Mouse (Mus musculus) cerebral cortex, adult 2 months (tissue): ENCODE measurements around the gene Slc35f4.

Source experiments
- WGBS: fragments of 180-500 bp; shearing (Covaris S2); methylation state at CpG from one replicate; pipeline ENCODE4 v1.1.7; 2018; 5-methylcytosine and 5-hydroxymethylcytosine counted together

The Slc35f4 gene

DNA sequence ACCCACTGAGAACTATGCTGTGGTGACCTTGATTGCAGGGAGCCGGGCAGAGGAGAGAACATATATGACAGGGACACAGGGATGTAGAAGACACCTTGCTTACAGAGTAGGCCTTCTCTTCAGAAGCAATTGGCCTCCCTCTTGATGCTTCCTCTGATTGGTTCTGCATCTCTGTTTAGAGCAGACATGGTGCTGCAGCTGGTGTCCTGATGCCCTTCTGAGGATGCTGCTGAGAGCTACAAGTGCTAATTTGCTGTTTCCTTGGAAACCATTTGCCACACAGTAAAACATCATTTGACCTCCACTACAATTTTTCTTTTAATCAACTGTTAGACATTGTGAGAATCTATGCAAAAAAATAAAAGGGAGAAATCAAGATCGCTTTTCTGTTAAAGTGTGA, 180.0 kb downstream of the Slc35f4 start:
- 89% methylated on average over 2 of the region's 2 CpGs for WGBS

DNA sequence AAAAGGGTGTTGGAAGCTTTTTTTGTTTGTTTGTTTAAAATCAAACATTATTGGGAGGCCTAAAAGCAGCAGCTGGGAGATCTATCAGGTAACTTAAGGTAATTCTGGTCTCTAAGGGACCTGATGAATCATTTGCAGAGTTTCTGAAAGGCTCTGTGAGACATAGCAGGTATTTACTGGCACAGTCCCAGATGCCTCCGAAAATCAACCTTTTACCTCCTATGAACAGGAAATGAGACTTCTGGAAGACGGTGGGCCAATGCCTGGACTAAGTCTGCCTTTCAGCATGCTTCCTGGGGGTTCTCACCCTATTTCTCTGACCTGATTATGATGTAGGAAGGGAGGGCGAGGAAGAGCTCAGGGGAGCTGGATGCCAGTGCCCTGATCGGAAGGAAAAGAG, 188.8 kb downstream of the Slc35f4 start:
- 77% methylated on average over 4 of the region's 4 CpGs for WGBS

DNA sequence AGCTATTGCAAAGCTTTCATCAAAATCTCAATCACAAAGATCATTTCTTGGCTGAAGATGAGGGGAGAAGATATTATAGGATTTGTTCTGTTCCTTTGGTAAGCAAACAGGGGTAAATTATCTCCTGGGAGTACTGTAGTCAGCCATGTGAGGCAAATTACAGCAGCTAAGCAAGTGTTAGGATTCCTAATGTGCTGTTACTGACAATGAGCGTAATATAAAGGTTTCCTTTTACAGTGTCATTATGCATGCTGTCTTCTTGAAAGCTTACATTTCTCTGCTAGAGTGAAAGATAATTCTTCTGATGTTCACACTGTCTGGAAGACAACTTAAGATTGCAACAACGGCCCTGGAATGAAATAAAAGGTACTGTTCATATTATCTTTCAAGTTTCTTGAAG, 192.0 kb downstream of the Slc35f4 start:
- 67% methylated on average over 2 of the region's 2 CpGs for WGBS

DNA sequence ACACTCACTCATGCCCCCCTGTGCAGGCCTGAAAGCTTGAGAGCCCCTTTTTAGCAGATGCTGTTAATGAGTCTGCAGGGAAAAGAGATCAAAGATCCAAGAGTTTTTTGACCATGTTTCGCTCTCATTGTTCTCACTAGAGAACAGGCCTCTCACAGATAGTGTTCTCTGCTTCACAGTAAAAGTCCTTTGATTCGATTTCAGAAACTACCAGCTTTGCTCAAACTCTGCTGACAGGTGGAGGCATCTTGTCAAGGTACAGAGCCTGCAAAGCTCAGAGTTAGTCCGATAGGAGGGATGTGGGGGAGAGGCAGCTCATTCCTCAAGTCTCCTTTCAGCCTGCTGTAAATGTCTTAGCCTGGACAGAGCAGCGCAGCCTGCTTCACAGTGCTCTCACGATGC, 209.4 kb downstream of the Slc35f4 start:
- 60% methylated on average over 5 of the region's 5 CpGs for WGBS

DNA sequence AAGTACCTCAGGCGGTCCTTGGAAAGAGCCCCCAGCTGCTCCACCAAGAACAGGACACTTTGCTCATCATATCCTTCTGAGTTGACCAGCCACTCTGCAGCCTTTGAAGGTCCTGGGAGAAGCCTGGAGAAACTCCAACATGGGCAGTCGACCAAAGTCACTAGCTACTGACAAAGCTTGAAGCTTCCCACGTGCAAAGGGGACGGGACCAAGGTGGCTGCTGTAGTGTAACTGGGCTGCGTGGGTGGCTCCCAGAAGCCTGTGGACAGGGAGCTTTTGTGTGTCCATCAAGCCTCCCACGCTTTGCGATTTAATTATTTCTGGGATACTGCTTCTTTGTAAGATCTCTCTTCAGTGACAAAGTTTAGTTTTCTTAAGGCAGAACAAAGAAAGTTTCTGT, 211.9 kb downstream of the Slc35f4 start:
- WGBS: 45% methylated on average over 7 of the region's 7 CpGs

DNA sequence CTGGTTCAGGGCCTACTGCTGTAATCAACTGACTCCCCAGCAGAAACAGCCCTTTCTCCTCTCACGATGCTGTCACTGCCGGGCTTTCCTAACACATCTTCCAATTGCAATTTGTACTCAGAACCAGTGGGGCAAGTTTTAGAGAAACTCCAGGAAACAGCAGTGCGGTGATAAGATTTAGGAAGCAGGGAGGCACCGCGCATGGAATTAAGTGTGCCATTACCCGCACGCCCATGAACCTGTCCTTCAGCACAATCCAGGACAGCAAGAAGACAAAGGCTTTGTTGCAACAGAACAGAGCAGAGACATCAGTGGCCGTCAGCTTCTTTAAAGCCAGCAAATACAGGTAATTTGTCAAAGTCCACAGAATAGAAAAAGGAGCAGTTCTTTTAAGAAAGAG, 212.5 kb downstream of the Slc35f4 start:
- WGBS: 93% methylated on average over 8 of the region's 8 CpGs

DNA sequence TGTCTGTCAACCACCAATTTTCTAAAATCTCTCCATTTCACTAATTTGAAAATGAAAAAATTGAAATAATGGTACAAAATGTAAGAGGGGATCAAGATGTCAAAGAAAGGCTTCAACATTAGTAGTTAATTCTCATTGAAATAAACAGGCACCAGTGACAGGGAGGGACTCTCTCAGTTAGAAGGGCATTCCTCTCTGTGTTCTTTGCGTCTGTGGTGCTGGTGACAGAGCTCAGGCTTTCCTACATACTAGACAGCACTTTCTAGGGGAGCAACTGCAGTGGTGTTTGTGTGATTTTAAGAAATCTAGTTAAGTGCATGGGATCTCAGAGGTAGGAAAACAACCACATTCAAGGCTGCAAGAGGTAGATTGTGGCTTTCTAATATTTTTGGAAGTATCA, 214.3 kb downstream of the Slc35f4 start:
- WGBS: 84% methylated on average over 1 of the region's 1 CpGs

DNA sequence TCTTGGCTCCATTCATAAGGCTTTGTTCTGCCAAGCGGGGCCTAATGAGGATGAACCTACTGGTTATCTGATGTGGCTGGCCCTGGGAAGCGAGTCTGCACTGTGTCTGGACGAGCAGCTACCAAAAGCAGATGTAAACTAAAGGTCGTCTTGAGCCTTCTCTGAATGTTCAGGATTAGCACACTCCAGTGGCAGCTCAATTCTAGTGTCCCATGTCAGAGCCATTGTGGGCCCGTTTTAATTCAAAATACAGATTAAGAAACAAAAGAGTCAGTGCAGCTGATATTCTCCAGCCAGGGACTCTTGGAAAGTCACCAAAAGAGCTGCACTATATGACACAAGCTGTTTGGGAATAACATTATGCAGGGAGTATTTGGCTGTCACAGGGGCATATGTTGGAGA, 214.8 kb downstream of the Slc35f4 start:
- 62% methylated on average over 5 of the region's 5 CpGs for WGBS

DNA sequence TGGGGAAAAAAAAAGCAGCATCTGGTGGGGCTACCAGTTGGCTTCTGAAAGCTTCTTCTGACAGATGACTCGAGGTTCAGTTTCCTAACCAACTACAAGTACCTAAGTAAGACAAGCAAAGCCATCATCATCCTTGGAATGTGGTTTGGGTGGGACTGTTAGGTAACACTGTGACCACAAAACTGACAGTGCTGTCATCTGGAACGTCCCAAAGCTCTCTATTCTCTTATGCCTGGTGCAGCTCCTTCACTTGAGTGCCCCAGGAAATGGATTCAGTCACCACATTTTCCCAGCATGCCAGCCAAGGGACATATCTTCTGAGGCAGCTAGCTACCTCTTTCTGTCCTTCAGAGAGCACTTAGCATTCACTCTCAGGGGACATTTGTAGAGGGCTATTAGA, 216.2 kb downstream of the Slc35f4 start:
- 72% methylated on average over 2 of the region's 2 CpGs for WGBS

DNA sequence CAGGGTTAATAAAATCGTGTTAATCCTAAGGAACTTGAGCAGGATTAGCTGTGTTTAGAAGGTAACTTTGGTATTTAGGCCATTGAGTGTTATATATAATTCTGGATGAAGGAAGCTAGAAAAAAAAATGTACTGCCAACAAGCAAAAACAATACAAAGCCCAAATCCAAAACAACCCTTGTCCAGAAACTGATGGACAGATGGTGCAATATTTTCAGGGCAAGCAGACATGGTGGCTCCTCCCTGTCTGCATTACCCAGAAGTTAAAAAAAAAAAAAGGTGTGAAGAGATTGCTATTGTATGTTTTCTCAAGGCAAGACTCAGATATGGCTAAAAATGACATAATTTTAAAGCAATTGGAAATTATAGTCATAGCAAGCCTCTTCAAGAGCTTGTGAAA, 217.3 kb downstream of the Slc35f4 start:
- 52% methylated on average over 1 of the region's 1 CpGs for WGBS

DNA sequence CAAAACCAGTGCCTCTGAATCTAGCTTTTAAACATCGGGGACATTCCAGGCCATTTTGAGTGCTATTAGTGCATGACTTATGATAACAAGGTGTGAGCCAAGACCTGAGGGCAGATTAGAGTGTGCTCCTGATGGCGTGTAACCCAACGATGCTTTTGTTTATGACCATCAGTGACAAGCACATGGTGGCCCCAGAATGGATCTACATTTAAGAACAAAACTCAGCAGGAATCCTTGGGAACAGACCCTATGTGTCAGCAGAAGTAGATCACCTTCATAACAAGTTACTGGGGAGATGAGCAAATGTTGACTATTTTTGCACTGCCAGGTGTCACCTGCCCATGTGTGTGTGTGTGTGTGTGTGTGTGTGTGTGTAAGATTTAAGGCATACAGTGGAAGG, 218.0 kb downstream of the Slc35f4 start:
- 88% methylated on average over 3 of the region's 3 CpGs for WGBS

DNA sequence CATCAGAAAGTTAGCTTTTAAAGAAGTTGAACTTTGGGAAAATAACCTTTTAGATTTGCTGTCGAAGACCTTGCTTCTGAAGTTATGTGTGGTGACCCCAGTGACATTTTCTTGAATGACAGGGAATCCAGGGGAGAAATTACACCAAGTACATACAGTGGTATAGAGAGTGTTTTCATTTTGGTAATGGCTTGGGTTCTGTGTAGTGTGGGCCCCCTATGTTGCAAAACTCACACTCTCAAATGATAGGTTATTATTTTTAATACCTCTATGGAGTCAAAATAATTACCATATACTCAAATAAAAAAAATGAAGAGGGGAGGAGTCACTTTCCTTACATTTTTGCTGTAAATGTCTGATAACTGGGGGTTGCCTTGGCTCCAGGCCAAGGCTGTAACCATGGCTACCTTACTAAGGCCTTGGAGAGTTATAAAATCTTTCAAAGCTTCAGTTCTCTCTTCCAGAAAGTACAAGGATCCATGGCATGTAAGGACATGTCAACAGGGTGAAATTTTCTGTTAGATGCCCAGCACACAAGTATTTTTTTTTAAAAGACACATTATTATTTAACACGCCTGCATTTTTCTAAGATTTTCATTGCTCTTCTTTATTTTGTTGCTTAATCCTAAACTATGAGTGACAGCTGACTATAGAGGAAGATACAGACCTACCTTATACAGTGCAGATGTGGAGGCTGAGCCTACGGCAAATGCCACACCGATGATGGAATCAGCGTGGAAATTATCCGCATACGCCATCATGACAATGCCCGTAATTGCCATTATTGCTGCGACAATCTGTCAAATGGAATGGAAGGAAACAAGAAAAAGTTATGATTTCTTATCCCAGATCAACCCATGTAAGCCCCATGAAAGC, 220.1 kb downstream of the Slc35f4 start:
- WGBS: 96% methylated on average over 9 of the region's 9 CpGs

DNA sequence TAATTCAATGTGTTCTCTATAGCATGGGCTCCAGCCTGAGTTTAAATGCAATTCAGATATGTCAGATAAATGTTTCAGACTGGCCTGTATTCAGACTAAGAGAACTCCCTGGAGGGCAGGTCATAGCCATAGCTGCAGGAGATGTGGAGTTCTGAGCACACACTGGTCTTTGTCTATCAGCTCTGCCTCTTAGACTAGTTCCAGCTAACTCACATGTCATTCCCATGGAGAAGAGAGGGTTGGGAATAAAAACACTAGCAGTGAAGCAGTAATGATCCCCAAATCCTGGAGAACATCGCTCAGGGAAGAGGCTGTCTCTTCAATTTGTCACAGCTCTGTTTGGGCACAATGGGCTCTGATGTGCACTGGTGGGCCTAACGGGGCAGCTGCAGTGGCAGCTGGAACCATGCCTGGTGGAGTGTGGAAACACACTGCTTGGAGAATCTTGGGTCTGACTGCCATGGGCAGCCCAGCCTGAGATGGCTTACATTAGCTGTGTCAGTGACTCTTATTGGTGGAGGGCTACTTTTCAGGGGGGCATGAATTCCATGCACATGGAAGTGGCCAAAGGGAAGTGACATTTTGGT, 223.5 kb downstream of the Slc35f4 start:
- 52% methylated on average over 2 of the region's 2 CpGs for WGBS

DNA sequence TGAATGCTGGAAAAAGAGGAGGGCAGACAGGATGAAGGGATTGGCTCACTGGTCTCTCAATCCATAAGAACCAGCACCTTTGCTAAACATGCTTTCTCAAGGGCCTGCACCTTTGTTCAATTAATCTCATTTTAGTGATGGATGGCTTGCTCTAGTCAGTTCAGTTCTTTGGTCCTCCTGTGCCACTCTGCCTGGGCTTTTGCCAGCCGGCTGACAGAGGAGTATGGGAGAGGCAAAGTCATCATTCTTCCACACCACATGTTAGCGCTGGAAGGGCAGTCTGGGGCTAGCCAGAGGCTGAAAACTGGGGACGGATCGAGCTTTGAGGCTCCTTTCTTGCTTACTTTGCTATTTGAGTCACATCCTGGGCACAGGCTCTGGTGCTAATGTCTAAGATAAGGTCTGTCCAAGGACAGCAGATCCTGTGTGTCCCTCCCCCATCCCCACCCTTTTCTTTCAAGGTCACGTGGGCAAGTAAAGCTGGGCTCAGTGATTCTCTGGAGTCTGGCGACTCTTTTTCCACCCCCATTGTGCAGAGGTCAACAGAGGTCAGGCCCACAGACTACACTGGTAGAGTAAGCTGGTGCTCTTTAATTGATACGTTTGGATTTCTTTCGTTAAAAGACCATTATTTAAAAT, 224.7 kb downstream of the Slc35f4 start:
- 65% methylated on average over 8 of the region's 8 CpGs for WGBS

DNA sequence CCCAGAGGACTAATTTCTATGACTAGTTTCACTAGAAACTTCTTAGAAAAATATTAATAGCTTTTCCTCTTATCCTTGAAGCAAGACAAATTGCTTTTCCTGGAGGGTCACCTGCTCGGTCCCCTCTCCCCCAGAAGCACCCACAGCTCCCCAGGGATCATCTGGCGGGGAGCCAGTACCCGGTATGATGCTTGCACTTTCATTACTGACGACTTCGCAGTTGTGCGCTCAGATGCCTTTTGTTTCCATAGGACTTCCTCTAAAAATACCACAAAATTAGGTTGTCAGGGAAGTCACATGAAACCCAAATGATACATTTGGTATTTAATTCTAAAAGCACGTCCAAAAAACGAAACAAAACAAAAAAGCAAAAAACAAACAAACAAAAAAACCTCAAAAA, 225.5 kb downstream of the Slc35f4 start:
- WGBS: 65% methylated on average over 8 of the region's 8 CpGs

DNA sequence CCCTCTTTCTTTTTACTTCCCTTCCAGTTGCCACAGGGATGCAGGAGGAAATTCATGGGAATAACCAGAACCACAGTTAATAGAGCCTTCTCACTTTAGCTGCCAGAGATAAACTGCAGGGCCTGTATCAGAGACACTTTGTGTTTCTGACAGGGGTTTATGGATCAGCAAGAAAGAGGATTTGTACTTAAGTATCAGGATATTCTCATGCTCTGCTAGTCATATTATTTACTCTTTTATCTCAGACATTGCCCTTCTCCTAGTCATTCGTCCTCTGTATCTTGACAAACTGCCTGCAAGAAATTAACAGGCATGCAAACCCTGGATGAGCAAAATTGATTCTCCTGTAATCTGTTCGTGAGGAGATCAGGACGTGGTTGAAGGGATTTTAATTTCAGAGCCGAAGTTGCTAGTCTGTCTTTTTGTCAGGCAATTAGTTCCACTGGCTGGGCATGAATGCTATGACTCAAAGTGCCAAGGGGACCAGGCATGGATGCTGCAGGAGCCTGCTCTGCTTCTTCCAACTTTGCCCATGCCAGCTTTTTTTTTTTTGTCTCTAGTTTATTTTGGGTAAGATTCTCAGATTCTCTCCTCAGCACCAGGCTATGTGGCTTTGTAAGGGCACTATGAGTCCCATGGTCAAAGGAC, 231.9 kb downstream of the Slc35f4 start:
- 46% methylated on average over 4 of the region's 4 CpGs for WGBS

DNA sequence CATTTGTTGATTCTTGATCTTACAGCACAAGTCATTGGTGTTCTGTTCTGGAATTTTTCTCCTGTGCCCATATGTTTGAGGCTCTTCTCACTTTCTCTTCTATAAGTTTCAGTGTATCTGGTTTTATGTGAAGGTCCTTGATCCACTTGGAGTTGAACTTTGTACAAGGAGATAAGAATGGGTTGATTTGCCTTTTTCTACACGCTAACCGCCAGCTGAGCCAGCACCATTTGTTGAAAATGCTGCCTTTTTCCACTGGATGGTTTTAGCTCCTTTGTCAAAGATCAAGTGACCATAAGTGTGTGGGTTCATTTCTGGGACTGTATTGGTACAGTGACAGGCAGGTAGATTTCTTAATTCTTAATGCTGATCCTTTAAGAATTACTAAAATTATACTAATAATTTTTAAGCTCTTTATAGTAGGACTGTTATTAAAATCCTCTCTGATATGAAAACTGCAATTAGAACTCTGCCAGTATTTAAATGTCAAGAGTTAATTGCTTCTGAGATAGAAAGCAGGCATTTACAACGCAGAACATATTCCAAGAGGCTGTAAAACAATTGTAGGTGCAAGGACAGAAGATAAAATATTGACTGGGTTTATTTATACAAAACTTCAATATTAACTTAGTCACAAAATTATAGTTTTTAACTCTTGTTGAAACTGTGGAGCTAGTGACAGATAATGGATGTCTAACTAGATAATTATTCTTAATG, 235.7 kb downstream of the Slc35f4 start:
- WGBS: 90% methylated on average over 3 of the region's 3 CpGs

DNA sequence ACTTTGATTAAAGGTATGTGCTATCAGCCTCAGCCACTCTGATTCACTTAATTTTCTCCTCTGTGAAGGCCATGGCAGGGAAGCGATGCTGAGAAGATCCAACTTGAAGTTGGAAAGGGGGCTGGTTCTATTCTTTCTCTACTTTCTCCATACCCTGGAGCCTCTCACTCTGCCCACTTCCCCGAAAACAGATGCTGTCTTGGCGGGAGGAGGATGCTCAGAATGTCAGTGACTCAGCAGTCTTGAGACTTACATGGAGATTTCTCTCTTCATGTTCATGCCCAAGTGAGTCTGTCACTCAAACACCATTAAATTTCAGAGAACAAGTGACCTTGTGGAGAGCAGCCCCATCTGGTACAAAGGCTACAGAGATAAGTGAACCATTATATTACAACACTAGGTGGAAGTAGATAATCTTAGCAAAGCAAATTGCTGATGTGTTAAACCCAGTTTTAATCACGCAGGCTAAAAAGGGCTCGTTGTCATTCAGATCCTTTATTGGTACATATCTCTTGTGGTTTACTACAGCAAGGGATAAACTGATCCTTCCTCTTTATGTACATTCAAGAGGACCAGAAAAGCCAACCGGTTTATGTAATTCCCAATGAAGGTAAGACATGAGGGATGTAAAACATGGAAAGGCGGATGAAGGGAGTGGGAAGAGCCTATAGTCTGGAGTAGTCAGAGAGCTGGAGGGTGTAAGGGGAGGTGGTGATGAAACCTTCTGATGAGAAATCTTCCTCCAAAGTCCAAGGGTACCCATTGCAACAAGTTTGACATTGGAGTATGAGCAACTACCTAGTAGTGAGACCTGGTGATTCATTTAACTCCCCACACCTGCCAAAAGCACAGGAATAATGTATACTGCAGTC, 241.8 kb downstream of the Slc35f4 start:
- 59% methylated on average over 7 of the region's 7 CpGs for WGBS

DNA sequence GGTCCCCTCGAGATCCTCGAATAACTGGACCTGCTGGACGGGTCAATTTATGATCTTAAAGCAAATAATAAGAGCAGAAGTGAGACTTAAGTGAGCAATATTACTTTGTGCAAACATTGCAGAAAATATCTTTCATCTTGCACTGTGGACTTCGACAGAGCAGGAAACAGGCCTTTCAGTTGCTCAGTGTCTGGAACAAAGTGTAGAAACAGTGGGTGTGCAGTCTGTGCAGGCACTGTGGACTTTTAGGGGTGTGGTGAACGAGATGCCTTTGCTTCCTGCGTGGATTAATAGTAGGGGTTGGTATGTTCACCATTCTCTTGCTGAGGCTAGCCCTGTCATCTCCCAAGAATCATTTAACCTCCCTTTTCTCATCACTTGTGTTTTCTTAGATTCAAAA, 247.0 kb downstream of the Slc35f4 start:
- 68% methylated on average over 6 of the region's 6 CpGs for WGBS

DNA sequence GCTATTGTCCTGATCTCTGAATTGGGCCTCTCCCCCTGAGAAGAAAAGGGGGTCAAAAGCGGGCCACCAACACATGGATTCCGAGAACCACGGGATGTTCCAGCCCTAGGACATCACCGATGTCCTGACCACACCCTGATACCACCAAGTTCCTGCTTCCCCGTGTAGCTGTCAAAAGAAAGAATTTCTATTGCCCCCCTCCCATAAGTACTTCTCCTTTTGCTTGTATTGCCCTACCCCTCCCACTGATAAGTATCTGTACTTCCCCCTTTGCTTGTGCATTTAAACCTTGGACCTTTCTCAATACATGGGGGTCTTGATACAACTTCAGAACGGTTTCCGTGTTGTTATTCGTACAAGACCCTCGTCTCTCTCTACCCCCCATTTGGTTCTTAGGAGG, 247.4 kb downstream of the Slc35f4 start:
- 91% methylated on average over 9 of the region's 9 CpGs for WGBS

DNA sequence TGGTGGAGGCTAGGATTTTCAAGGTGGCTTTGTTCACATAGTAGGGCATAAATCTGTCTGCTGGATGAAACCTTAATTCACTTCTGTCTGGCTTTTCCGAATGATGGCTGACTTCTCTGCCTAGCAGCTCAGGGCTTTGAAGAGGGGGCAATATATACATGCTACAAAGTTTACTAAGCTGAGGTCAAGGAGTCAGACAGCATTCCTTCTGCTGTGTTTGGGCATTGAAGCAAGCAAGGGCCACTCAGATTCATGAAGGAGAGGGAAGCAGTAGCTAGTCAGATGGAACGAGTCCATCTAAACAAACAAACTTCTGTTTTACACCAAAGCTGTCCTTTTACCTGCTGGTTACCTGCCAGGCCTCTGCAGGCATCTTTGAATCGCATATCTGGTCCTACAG, 248.2 kb downstream of the Slc35f4 start:
- 87% methylated on average over 3 of the region's 3 CpGs for WGBS
